Mouse (Mus musculus) kidney, postnatal 36 days (tissue): ENCODE data around the gene Kntc1.
A peak's percentile ranks its signal among the peaks of the same experiment; 100 is the strongest.

Experiments used
- DNase-seq, 2 experiments: peaks; one replicate each; pipeline ENCODE4 v3.0.0; 2021 to 2022; ENCODE audit warnings: mixed read lengths in 2 of 2

Kntc1 gene

DNA sequence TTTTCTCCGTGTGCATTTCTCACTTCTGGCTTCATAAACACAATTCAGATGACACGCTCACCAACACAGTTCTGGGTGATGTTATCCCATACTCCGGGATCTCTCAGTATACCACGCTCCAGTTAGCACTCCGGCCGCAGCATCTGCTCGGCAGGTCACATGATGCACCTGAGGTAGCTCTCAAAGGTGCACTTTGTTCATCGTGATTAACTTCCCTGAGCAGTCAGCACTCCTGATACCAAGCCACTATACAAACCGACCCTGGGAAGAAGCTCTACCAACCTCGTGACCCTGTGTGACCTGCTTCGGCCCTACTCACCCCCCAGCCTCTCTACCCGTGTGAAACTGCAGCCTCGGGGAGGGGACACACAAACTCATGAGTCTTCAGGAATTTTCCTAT is 59.6 kb downstream of the Kntc1 start:
- DNase-seq: peak; percentile 52 to 54

DNA sequence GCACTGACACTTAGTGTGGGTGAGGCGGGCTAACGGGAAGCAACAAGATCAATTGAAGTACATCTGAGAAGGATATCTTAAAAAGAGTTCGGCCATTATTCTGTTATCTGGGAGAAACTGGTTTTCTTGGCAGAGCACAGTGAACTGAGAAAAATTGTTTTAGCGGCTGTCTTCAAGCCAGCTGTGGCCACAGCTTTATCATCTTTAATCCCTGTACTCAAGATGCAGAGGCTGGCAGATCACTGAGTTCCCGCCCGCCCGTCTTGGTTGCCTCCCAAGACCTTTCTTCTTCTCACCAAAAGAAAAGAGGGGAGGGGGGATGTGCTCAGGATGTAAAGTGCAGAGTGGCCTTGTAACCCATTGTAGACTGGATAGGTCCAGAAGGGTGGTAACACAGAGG is 67.4 kb downstream of the Kntc1 start:
- DNase-seq: no peak

- DNase-seq: peak; percentile 73 to 85
Observed at GRCm38 (mm10) chr5:123818941-123819577, 69.5 kb downstream of the Kntc1 start.

GRCm38 (mm10) chr5:123820501-123821263 is 71.2 kb downstream of the Kntc1 start:
- DNase-seq: peak; percentile 46 to 59

- peak in 1 of 2 experiments; percentile 24 for DNase-seq
Observed at GRCm38 (mm10) chr5:123821264-123821571, 71.7 kb downstream of the Kntc1 start.

DNA sequence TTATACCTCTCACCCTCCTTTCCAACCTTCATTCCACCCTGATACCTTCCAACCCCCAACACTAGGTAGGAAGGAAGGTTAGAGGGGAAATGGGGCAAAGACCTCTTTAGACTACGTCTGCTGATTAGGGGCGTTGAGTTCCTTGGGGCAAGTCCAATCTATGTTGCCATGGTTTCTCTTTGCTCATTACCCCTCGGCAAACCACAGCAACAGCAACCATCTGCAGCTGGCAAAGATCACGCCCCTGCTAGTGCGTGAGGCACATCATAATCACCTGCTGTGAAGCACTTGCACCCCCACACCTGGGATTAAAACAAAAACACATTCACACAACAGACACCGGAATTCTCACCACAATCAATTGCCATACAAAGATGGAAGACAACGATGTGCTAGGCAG is 73.2 kb downstream of the Kntc1 start:
- DNase-seq: no peak

- peak; percentile 62 to 72 for DNase-seq
Observed at GRCm38 (mm10) chr5:123827659-123828091, 78.2 kb downstream of the Kntc1 start.

- DNase-seq: no peak
Observed at GRCm38 (mm10) chr5:123832309-123832708, 82.8 kb downstream of the Kntc1 start.

DNA sequence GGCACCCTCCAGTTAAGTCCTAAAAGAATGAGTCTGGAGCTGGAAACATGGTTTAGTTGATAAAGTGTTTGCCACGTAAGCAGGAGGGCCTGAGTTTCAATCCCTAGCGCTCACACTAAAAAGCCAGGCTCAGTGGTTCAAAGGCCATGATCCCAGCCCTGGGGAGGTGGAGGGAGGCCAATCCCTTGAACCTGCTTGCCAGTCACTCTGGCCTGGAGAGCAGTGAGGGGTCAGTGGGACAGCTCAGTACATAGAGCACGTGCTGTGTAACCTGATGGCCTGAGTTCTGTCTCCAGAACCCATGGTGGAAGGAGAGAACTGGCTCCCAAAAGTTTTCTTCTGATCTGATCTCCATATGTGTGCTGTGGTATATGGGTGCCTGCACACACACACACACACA is 85.3 kb downstream of the Kntc1 start:
- DNase-seq: peak; percentile 31 to 43

DNA sequence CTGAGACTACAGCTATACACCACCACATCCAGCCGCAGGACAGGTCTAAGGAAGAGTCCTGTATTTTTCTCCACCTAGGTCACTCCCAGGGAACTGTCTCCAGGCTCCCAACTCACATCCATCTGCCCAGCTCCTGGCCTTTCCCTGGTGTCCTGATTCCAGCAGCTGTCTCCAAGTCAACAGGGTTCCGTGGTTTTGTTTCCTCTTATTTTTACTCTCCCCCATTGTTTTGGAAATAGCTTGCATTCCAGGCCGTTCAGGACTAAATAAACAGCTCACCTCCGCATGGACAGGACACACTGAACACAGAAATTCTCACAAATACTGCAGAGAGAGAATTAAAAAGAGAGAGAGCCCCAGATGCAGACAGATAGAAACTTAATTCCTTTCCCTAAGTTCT is 87.9 kb downstream of the Kntc1 start:
- no peak for DNase-seq

DNA sequence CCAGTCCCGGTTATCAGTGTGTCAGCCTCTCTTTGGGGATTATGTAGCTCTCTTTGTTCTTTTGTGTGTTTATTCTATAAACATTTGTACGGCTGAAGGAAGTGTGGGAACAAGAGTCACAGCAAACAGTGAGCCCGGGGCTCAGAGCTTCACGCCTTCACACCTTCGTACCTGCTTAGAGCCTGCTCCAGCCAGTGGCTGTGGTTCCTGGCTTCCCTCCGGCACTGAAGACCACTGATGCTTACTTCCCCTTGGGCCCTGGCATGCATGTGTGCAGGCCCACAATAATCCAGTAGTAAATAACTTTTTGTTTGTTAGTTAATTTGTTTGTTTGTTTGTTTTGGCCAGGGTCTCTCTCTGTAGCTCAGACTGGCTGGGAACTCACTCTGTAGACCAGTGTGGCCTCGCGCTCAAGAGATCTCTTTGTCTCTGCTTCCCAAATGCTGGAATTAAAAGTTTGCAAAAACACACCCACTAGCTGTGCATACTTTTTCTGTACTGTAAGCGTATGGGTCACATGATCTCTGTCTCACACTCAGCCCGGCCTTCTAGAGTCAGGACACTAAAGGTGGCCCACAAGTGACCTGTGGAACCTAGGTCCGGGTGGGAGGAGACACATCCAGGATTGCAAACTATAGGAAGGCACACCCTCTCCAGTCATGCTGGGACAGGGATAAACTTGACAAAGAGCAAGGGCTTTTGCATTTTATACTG is 92.9 kb downstream of the Kntc1 start:
- no peak for DNase-seq

DNA sequence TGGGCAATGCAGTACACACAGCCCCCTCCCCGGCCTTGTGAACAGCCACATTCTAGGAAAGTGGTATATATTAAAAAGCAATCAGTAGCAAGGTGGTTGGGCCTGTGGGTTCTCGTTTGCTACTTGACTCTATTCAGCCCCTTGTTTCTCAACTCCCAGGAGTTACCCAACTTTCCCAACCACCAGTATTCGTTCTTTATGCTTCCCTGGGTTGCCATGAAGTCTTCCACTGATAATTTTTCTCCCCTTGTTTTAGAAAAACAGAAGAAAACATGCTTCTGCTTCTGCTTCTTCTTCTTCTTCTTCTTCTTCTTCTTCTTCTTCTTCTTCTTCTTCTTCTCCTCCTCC is 93.4 kb downstream of the Kntc1 start:
- no peak for DNase-seq

- no peak for DNase-seq
Observed at GRCm38 (mm10) chr5:123843816-123844215, 94.3 kb downstream of the Kntc1 start.

GRCm38 (mm10) chr5:123844316-123844715 is 94.8 kb downstream of the Kntc1 start:
- DNase-seq: peak in 1 of 2 experiments; percentile 28

DNA sequence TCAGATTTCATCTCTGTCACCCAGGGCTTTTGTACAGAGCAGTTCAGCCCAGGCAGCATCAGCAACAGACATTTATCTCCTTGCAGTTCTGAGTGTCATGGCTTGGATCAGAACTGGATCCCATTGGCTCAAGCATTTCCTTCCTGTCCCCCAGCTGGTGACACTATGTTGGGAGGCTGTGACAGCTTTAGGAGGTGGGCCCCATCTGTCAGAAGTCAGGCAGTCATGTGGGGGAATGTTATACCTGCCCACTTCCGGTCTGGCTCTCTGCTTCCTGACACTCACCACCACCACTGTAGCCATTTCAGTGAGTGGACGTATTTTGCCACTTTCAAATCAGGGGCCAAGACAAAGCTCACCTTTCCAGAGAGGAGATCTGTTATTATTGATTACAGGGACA is 101.9 kb downstream of the Kntc1 start:
- DNase-seq: peak; percentile 33

GRCm38 (mm10) chr5:123853877-123854504 is 104.5 kb downstream of the Kntc1 start:
- DNase-seq: peak; percentile 49 to 54

- peak in 1 of 2 experiments; percentile 18 for DNase-seq
Observed at GRCm38 (mm10) chr5:123854511-123854910, 105.0 kb downstream of the Kntc1 start.

- no peak for DNase-seq
Observed at GRCm38 (mm10) chr5:123858798-123859197, 109.3 kb downstream of the Kntc1 start.

DNA sequence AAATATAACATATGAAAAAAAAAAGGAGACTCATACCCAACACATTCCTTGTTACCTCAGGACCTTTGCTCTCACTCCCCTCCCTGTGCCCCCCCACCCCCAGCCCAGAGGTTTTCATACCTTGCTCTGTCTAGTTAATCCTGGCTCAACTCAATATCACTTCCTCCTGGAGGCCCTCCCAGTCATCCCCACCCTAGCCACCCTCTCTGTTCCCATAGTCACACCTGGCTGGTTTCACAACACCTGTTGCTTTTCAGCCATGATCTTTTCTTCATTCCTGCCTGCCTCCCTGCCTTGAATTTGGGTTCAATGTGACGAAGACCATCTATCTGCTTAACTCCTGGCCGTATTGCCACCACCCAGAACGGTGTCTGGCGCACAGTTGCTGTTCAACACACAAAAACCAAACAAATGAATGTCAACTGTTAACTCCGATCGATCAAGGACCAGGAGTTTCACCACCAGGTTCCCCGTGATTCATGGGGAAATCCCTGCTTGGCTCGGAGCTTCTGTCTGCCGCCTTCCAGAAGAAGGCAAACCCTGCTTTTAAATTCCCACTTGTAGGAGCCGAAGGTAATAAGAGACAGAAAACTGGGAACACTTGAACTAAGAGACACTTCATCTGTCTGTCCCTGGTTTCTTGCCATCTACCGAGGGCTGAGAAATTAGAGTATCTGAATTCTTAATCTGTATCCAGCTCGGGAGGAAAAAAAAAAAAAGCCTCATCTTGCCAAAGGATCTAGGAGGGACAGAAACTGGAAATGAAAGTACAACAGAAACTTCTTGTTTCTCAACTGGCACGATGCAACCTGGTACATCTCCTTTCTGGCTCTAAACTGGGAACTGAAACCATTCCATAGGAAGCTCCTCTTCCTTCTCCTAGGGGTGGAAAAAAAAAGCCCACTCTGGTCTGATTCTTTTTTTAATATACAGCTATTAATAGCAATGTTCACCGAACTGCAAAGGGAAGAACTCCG is 113.1 kb downstream of the Kntc1 start:
- peak in 1 of 2 experiments; percentile 13 for DNase-seq

DNA sequence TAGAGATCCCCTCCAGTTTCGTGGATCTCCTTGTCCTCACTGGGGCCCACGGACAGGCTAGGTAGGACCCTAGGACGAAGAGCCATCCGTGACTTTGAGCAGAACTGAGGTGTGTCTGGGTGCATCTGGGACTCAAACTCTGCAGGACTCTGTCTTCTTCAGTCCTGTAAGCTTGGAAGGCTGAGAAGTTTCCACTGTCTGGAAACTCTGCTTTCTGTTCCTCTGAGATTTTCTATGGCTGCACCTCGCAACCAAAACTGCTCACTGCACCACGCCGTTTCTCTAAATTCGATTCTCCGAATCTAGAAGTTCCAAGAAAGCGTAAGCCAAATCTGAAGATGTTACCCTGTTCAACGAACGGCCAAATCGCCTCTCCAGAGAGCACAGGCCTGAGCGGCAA is 114.4 kb downstream of the Kntc1 start:
- no peak for DNase-seq

- no peak for DNase-seq
Observed at GRCm38 (mm10) chr5:123865365-123865764, 115.8 kb downstream of the Kntc1 start, which contains the start of gene Hcar2. Gene Hcar2, minus strand, starts transcription at chr5:123865499.

DNA sequence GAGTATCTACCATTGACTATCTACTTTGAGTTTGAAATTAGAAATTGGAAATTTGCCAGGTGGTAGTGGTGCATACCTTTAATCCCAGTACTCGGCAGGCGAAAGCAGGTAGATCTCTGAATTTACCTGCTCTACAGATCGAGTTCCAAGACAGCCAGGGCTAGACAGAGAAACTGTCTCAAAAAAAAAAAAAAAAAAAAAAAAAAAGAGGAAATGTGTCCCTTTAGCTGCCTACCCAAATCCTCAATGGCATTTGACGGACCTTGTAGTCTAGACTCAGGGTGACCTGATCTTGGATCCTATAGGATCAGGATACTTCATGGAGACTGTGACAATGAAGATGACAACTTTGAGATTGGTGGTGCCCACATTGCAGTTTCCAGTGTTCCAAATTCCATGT is 116.9 kb downstream of the Kntc1 start:
- no peak for DNase-seq
